Mouse (Mus musculus): ENCODE data around the gene Cep162. TPM values are rescaled to one million over a fixed set of nuclear protein-coding genes. Genes with fewer than 3 reads are reported as not detected.

The Cep162 gene
- polyA plus RNA-seq, 1 experiment from 2014 or later: 9.0 TPM

DNA sequence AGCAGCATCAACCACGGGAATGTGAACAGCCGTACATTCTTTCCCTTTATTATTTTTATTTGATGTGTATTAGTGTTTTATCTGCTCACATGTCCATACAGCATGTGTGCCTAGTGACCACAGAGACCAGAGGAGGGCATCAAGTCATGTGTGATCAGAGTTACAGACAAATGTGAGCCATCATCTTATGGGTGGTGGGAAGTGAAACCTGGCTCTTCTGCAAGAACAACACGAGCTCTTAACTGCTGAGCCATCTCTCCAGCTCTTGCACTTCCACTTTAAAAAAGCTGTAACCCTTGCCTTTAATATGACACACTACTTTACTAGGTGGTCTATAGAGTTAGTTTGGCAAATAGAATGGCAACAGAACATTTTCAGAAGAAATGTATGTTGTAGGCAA lies 83.8 kb downstream of the Cep162 start:
- DNase-seq: no peak
- Histone ChIP-seq H3K4me1 (ENCODE audit: control insufficient read depth, insufficient read depth, low read length) (no peaks in the 10 kb centered on the region), H3K4me2 (ENCODE audit: low read length) (no peak overlapping the region), H3K4me3 (replicated peaks; ENCODE audit: low read depth, low read length) (no peak overlapping the region), H3K9ac (replicated peaks; ENCODE audit: low read length) (no peak overlapping the region), H3K27ac (replicated peaks; ENCODE audit: low read depth, low read length) (no peak overlapping the region), H3K36me3 (ENCODE audit: control insufficient read depth, insufficient read depth, low read length) (no peaks in the 10 kb centered on the region), H3K9me3 (ENCODE audit: control insufficient read depth, low read length) (no peaks in the 10 kb centered on the region), H3K27me3 (ENCODE audit: control insufficient read depth, insufficient read depth, low read length) (no peaks in the 10 kb centered on the region)
- ATAC-seq (ENCODE audit: low FRiP score, low TSS enrichment): no peak
- WGBS: 93% methylated on average over 3 of the region's 3 CpGs

DNA sequence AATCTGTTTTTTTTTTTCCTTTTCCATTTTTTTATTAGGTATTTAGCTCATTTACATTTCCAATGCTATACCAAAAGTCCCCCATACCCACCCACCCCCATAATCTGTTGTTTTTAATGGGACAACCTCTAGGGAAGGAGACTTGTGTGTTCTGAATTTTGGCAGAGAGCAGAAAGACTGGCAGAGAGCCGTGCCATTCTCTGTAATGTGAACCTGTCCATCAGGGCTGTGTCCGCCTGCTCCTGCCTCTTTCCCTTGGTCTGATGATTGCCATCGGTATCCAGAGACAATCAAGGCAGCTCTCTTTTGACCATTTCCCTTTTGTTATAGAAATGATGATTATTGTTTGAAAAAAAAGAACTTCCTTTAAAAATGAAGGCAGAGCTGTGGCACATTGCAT lies 84.4 kb downstream of the Cep162 start:
- no peak for DNase-seq
- no peaks in the 10 kb centered on the region for H3K4me1 ChIP-seq (ENCODE audit: control insufficient read depth, insufficient read depth, low read length)
- H3K9ac ChIP-seq (replicated peaks; ENCODE audit: low read length): no peak overlapping the region
- H3K9me3 ChIP-seq (ENCODE audit: control insufficient read depth, low read length): no peaks in the 10 kb centered on the region
- H3K27ac ChIP-seq (replicated peaks; ENCODE audit: low read depth, low read length): no peak overlapping the region
- H3K4me2 ChIP-seq (ENCODE audit: low read length): no peak overlapping the region
- no peak overlapping the region for H3K4me3 ChIP-seq (replicated peaks; ENCODE audit: low read depth, low read length)
- no peaks in the 10 kb centered on the region for H3K36me3 ChIP-seq (ENCODE audit: control insufficient read depth, insufficient read depth, low read length)
- 72% methylated on average over 3 of the region's 3 CpGs for WGBS
- H3K27me3 ChIP-seq (ENCODE audit: control insufficient read depth, insufficient read depth, low read length): no peaks in the 10 kb centered on the region
- no peak for ATAC-seq (ENCODE audit: low FRiP score, low TSS enrichment)

DNA sequence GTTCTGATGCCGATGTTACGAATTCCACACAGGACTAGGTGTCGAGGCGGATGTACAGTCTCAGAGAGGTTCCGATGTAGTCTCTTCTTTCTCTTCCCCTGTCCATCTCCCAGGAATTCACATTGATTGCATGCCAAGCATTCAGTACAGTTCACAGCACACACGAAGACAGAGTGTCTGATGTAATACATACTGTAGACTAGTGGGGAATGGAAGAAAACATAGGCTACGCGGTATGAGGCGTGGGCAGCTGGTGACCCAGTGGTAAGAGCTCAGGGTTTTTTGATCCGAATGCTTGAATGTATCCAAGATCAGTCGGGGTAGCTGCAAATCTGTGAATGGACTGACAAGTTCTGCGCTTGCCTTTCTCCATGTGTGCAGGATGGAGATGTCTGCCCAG lies 86.2 kb downstream of the Cep162 start:
- Histone ChIP-seq H3K4me2 (ENCODE audit: low read length) (no peak overlapping the region), H3K27me3 (ENCODE audit: control insufficient read depth, insufficient read depth, low read length) (no peaks in the 10 kb centered on the region), H3K4me3 (replicated peaks; ENCODE audit: low read depth, low read length) (no peak overlapping the region), H3K9ac (replicated peaks; ENCODE audit: low read length) (no peak overlapping the region), H3K27ac (replicated peaks; ENCODE audit: low read depth, low read length) (no peak overlapping the region), H3K36me3 (ENCODE audit: control insufficient read depth, insufficient read depth, low read length) (no peaks in the 10 kb centered on the region), H3K9me3 (ENCODE audit: control insufficient read depth, low read length) (no peaks in the 10 kb centered on the region), H3K4me1 (ENCODE audit: control insufficient read depth, insufficient read depth, low read length) (no peaks in the 10 kb centered on the region)
- no peak for DNase-seq
- no peak for ATAC-seq (ENCODE audit: low FRiP score, low TSS enrichment)
- 91% methylated on average over 12 of the region's 12 CpGs for WGBS

DNA sequence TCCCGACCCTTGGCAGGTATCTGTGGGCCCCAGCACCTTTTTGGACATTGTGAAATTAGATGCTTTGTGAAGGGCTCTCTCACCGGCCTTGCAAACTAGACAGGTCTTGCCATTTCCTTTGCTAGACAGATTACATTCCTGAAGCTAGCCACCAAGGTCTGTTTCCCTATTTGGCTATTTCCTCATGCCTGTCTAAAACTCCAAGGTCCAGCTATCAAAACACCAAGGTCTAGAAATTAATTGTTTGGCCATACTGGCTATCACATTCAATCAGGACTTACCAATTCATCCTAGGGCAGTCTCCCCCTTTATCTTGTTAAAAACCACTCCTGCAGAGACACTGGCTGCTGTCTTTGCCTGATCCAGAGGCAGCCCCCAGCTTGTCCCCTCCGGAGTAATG lies 87.3 kb downstream of the Cep162 start:
- Histone ChIP-seq H3K4me2 (ENCODE audit: low read length) (no peak overlapping the region), H3K27ac (replicated peaks; ENCODE audit: low read depth, low read length) (no peak overlapping the region), H3K9ac (replicated peaks; ENCODE audit: low read length) (no peak overlapping the region), H3K36me3 (ENCODE audit: control insufficient read depth, insufficient read depth, low read length) (no peaks in the 10 kb centered on the region), H3K27me3 (ENCODE audit: control insufficient read depth, insufficient read depth, low read length) (no peaks in the 10 kb centered on the region), H3K4me3 (replicated peaks; ENCODE audit: low read depth, low read length) (no peak overlapping the region), H3K4me1 (ENCODE audit: control insufficient read depth, insufficient read depth, low read length) (no peaks in the 10 kb centered on the region), H3K9me3 (ENCODE audit: control insufficient read depth, low read length) (no peaks in the 10 kb centered on the region)
- ATAC-seq (ENCODE audit: low FRiP score, low TSS enrichment): no peak
- WGBS: 46% methylated on average over 3 of the region's 3 CpGs
- DNase-seq: no peak

DNA sequence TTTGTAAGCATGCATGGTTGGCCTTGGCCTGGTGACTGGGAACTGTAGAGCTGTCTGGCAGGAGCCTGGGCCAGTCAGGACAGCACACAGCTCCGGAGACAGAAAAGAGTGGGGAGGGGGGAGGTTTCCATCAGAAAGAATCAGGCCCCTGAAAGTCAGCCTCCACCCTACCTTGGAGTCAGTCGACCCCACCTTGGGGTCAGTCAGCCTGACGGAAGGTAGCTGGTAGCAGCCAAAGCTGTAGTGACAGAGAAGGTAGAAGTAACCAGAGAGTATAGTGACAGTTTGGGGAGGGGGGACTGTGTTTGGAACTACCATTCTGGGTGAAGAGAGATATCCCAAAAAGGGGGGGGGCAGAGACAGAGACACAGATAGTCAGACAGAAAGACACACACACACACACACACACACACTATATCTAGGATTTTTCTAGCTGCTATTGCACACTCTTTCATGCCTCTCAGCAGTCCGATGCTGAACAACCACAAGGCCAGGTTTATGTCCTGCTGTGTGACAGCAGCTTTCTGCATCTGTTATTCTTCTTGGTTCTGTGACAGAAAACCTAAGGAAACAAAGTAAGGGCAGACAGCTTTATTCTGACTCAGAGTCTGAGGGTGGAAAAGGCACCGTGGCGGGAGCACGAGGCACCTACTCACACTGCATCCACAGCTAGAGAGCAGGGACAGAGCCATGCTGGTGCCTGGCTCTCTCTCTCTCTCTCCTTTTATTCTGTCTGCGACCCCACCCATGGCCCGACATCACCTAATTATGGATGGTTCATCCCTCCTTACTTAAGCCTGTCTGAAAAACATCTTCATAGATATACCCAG lies 88.1 kb downstream of the Cep162 start:
- no peaks in the 10 kb centered on the region for H3K9me3 ChIP-seq (ENCODE audit: control insufficient read depth, low read length)
- H3K4me2 ChIP-seq (ENCODE audit: low read length): no peak overlapping the region
- no peak overlapping the region for H3K27ac ChIP-seq (replicated peaks; ENCODE audit: low read depth, low read length)
- H3K4me3 ChIP-seq (replicated peaks; ENCODE audit: low read depth, low read length): no peak overlapping the region
- WGBS: 40% methylated on average over 9 of the region's 9 CpGs
- H3K27me3 ChIP-seq (ENCODE audit: control insufficient read depth, insufficient read depth, low read length): no peaks in the 10 kb centered on the region
- no peaks in the 10 kb centered on the region for H3K4me1 ChIP-seq (ENCODE audit: control insufficient read depth, insufficient read depth, low read length)
- DNase-seq: no peak
- no peaks in the 10 kb centered on the region for H3K36me3 ChIP-seq (ENCODE audit: control insufficient read depth, insufficient read depth, low read length)
- no peak overlapping the region for H3K9ac ChIP-seq (replicated peaks; ENCODE audit: low read length)
- 0 out of 2 replicates have a peak, but pooled peaks have one; percentile 32 for ATAC-seq (ENCODE audit: low FRiP score, low TSS enrichment)

DNA sequence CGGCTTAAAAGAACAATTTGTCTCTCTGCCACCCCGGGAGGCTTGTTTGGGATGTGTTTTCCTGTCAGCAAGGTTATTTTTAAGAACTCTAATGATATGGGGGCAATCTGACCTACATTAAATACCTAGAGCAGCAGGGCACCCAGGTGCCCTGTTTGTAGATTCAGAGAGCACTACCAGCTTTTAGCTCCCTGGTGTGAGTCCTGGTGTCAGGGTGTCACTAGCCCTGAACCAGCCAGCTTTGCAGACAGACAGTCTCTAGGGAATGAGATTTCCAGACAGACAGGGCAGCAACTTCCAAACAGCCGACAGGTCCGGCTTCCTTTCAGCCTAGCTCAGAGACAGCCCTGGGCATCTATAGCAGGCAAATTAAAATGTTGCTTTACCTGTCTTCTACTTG lies 92.8 kb downstream of the Cep162 start:
- ATAC-seq (ENCODE audit: low FRiP score, low TSS enrichment): no peak
- Histone ChIP-seq H3K9ac (replicated peaks; ENCODE audit: low read length) (no peak overlapping the region), H3K27me3 (ENCODE audit: control insufficient read depth, insufficient read depth, low read length) (no peaks in the 10 kb centered on the region), H3K9me3 (ENCODE audit: control insufficient read depth, low read length) (no peaks in the 10 kb centered on the region), H3K36me3 (ENCODE audit: control insufficient read depth, insufficient read depth, low read length) (no peaks in the 10 kb centered on the region), H3K4me1 (ENCODE audit: control insufficient read depth, insufficient read depth, low read length) (no peaks in the 10 kb centered on the region), H3K27ac (replicated peaks; ENCODE audit: low read depth, low read length) (no peak overlapping the region), H3K4me3 (replicated peaks; ENCODE audit: low read depth, low read length) (no peak overlapping the region), H3K4me2 (ENCODE audit: low read length) (no peak overlapping the region)
- 87% methylated on average over 4 of the region's 4 CpGs for WGBS
- DNase-seq: no peak

DNA sequence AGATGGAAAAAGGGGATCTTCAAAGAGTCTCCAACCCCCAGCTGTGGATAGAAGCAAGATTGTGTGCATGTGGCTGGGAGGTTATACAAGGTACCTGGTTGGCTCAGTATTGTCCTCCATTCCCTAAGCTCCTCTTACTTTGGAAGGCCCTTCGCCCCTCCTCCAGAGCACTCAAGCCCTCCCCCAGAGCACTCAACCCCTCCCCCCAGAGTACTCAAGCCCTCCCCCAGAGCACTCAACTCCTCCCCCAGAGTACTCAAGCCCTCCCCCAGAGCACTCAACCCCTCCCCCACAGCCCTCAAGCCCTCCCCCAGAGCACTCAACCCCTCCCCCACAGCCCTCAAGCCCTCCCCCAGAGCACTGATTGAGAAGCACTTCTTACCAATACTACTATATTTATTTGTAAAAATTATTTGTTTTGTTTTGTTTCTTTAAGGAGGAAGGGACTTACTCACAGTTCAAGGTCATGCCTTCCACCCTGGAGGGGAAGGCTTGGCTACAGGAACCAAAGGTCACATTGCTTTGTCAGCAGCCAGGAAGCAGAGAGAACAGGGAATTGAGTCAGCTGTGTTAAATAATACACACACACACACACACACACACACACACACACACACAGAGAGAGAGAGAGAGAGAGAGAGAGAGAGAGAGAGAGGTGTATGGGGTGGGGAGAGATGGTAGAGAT lies 102.6 kb downstream of the Cep162 start:
- Histone ChIP-seq H3K36me3 (ENCODE audit: control insufficient read depth, insufficient read depth, low read length) (no peaks in the 10 kb centered on the region), H3K9me3 (ENCODE audit: control insufficient read depth, low read length) (no peaks in the 10 kb centered on the region), H3K27ac (replicated peaks; ENCODE audit: low read depth, low read length) (no peak overlapping the region), H3K4me2 (ENCODE audit: low read length) (no peak overlapping the region), H3K9ac (replicated peaks; ENCODE audit: low read length) (no peak overlapping the region), H3K27me3 (ENCODE audit: control insufficient read depth, insufficient read depth, low read length) (no peaks in the 10 kb centered on the region), H3K4me3 (replicated peaks; ENCODE audit: low read depth, low read length) (no peak overlapping the region), H3K4me1 (ENCODE audit: control insufficient read depth, insufficient read depth, low read length) (no peaks in the 10 kb centered on the region)
- 88% methylated on average over 1 of the region's 1 CpGs for WGBS
- ATAC-seq (ENCODE audit: low FRiP score, low TSS enrichment) (no peak), DNase-seq (no peak)

DNA sequence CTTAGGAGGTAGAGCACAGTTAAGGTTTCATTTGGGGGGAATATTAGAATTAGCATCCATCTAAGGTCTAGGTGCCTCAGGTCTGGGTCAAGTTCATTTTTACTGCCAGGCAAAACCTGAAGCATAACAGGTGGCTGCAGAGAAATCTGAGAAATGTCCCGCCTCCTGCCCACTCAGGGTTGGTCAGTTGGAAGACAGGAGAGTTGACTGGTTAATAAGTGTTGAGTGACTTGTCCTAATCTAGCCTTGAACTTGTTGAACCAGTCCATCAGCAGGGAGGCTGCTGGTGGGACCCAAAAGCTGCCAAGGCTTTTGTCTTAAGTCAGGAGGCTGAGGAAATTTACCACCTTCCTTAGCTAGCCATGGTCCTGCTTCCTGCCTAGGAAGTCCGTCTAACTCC lies 107.4 kb downstream of the Cep162 start:
- H3K4me2 ChIP-seq (ENCODE audit: low read length): no peak overlapping the region
- WGBS: 88% methylated on average over 2 of the region's 2 CpGs
- no peaks in the 10 kb centered on the region for H3K9me3 ChIP-seq (ENCODE audit: control insufficient read depth, low read length)
- H3K4me1 ChIP-seq (ENCODE audit: control insufficient read depth, insufficient read depth, low read length): peaks cover 10% of the 10 kb centered on the region; the same call in 1 of the 2 replicates
- H3K9ac ChIP-seq (replicated peaks; ENCODE audit: low read length): no peak overlapping the region
- H3K27me3 ChIP-seq (ENCODE audit: control insufficient read depth, insufficient read depth, low read length): peaks cover 19% of the 10 kb centered on the region
- H3K4me3 ChIP-seq (replicated peaks; ENCODE audit: low read depth, low read length): no peak overlapping the region
- ATAC-seq (ENCODE audit: low FRiP score, low TSS enrichment): no peak
- no peaks in the 10 kb centered on the region for H3K36me3 ChIP-seq (ENCODE audit: control insufficient read depth, insufficient read depth, low read length)
- DNase-seq: no peak
- no peak overlapping the region for H3K27ac ChIP-seq (replicated peaks; ENCODE audit: low read depth, low read length)

DNA sequence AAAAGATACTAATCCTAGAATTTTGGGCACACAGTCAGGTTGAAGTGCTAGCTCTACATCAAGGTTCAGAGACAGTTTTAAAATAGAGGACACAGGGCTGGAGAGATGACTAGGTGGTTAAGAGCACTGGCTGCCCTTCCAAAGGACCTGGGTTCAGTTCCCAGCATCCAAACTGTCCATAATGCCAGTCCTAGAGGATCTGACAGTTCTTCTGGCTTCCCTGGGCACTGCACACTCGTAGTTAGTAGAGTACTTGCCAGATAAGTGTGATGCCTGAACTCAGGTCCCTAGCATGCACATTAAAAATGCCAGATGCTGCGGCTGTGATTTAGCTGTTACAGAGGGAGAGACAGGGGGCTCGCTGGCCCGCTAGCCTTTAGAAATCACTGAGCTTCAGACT lies 108.9 kb downstream of the Cep162 start:
- H3K27me3 ChIP-seq (ENCODE audit: control insufficient read depth, insufficient read depth, low read length): peaks cover 19% of the 10 kb centered on the region
- no peak overlapping the region for H3K27ac ChIP-seq (replicated peaks; ENCODE audit: low read depth, low read length)
- no peak overlapping the region for H3K4me3 ChIP-seq (replicated peaks; ENCODE audit: low read depth, low read length)
- H3K4me1 ChIP-seq (ENCODE audit: control insufficient read depth, insufficient read depth, low read length): peaks cover 10% of the 10 kb centered on the region; the same call in 1 of the 2 replicates
- H3K36me3 ChIP-seq (ENCODE audit: control insufficient read depth, insufficient read depth, low read length): no peaks in the 10 kb centered on the region
- DNase-seq (no peak), ATAC-seq (ENCODE audit: low FRiP score, low TSS enrichment) (no peak)
- H3K9ac ChIP-seq (replicated peaks; ENCODE audit: low read length): no peak overlapping the region
- 82% methylated on average over 4 of the region's 4 CpGs for WGBS
- no peak overlapping the region for H3K4me2 ChIP-seq (ENCODE audit: low read length)
- H3K9me3 ChIP-seq (ENCODE audit: control insufficient read depth, low read length): no peaks in the 10 kb centered on the region
